Mouse (Mus musculus): ENCODE data around the gene Zcchc3.

GRCm38 (mm10) chr2:152406126-152406525 lies 8.7 kb downstream of the Zcchc3 start:
- no peak for TF ChIP-seq CTCF (IDR thresholded peaks at IDR 0.05; ENCODE audit: control insufficient read depth, insufficient read depth, insufficient read length)
- no peak for TF ChIP-seq MAX (IDR thresholded peaks at IDR 0.05)
